Mouse (Mus musculus) splenic B cell, adult 2 months (primary cell): Measurements from ENCODE around the gene Arntl.

Experiments
- DNase-seq: peaks from one replicate; pipeline ENCODE4 v3.0.0-alpha.2; 2011; ENCODE audit warnings: low read depth, low spot score
- H3K27me3 ChIP-seq: 2 replicates; pipeline ENCODE4 v1.6.1; 2012; ENCODE audit warnings: mild to moderate bottlenecking, low read length, moderate library complexity, mixed read lengths; ENCODE audit not compliant: control insufficient read depth, poor library complexity, insufficient read depth, severe bottlenecking
- H3K36me3 ChIP-seq: 2 replicates; pipeline ENCODE4 v1.6.1; 2012; ENCODE audit warnings: mild to moderate bottlenecking, low read length, moderate library complexity, mixed read lengths; ENCODE audit not compliant: control insufficient read depth, poor library complexity, insufficient read depth, severe bottlenecking

Arntl gene

GRCm38 (mm10) chr7:113347694-113348093 lies 140.4 kb downstream of the Arntl start:
- Histone ChIP-seq H3K36me3 (no peaks in the 10 kb centered on the region), H3K27me3 (no peaks in the 10 kb centered on the region)
- no peak for DNase-seq

GRCm38 (mm10) chr7:113349089-113349488 lies 141.8 kb downstream of the Arntl start:
- no peak for DNase-seq
- Histone ChIP-seq H3K36me3 (no peaks in the 10 kb centered on the region), H3K27me3 (no peaks in the 10 kb centered on the region)
